Mouse (Mus musculus): ENCODE results near the gene Atn1. TPM values are rescaled to one million over a fixed set of nuclear protein-coding genes. Genes with fewer than 3 reads are reported as not detected.

Gene Atn1
- total RNA-seq, 2 experiments from 2014 or later, result 161 to 181 TPM

GRCm38 (mm10) chr6:124741842-124742241 is 14.5 kb downstream of the Atn1 start:
- no peak for DNase-seq (ENCODE audit: low spot score in 2 of 2)

DNA sequence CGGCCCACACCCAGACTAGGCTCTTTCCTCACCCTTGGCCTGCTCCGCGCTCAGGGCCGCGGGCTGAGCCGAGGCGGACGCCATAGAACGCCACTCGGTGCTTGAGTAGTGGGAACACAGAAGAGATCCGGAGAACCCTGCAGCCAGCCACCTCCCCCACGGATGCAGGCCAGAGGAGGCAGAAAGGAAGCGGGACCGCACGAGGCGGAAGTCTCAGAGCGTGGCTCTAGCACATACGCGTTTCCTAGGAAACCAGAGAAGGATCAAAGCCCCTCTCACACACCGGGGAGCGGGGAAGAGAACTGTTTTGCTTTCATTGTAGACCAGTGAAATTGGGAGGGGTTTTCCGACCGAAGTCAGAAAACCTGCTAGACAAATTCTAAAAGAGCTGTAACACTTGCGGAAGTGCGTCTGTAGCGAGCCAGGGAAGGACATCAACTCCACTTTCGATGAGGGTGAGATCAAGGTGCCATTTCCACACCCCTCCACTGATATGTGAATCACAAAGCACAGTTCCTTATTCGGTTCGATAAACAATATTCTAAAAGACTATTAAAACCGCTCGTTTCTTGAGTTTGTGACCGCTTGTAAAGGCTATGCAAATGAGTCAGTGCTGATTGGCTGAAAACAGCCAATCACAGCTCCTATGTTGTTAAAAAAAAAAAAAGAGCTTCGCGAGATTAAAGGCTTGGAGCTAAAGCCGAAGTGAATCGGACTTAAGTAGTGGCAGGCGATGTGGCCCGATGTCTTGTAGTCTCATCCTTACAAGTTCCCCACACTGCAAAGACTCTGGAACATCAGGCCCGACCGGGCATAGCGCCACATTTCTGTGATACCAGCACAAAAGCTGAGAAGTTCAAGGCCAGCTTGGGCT is 15.2 kb downstream of the Atn1 start, which contains the start of gene Grcc10:
Gene Grcc10 (minus strand): TSS at position 487 of the 874 bp plus-strand sequence.
- DNase-seq (ENCODE audit: low spot score in 2 of 2), result peak; percentile 87 to 91

GRCm38 (mm10) chr6:124740211-124740887 is 16.0 kb downstream of the Atn1 start:
- peak in 1 of 2 experiments; percentile 60 for DNase-seq (ENCODE audit: low spot score in 2 of 2)

DNA sequence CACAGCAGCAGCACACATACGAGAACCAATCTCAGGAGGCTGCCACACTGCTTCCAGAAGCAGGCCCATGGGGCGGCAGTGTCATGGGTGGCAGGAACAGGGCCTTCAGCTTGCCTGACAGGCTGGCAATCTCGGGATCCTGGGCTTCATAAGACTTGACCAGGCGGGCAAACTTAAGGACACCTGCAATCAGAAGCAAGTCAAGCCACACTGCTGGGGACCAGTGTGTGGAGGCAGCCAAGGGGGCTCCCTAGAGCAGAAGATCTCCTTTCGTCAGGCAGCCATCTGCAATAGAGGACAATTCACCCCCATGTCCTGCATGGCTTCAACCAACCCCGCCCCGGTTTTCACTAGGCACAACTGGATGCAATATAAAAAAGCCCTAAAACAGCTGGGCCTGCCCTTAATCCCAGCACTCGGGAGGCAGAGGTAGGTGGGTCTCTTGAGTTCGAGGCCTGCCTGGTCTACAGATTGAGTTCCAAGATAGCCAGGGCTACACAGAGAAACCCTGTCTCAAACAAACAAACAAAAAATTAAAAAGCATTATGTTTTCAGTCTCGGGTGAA is 17.0 kb downstream of the Atn1 start:
- DNase-seq (ENCODE audit: low spot score in 2 of 2), result no peak

DNA sequence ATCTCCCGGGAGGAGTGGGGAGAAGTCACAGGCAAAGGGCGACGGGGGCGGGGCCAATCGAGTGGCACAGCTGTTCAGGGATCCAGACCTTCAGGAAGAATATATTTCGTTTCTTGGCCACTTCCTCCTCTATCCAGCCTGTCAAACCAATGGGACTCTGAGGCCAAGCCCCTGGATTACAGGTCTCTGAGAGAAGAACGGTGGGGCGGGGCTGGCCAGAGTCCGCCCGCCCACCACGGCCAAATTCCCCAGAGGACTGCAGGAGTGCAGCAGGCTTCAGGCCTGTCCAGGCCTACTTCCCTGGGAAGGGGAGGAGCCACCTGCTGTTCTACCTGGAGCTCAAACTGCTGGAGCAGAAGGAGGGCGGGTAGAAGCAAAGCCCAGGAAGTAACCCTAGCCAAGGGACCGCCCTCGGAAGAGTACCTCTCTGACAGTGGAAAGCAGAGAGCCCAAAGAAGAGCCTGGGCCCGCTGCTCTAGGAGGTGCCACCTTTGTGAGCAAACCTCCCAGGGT is 17.8 kb downstream of the Atn1 start, which contains the start of gene Ptpn6:
Gene Ptpn6 (minus strand): TSS at position 204 of the 513 bp plus-strand sequence.
- no peak for DNase-seq (ENCODE audit: low spot score in 2 of 2)

DNA sequence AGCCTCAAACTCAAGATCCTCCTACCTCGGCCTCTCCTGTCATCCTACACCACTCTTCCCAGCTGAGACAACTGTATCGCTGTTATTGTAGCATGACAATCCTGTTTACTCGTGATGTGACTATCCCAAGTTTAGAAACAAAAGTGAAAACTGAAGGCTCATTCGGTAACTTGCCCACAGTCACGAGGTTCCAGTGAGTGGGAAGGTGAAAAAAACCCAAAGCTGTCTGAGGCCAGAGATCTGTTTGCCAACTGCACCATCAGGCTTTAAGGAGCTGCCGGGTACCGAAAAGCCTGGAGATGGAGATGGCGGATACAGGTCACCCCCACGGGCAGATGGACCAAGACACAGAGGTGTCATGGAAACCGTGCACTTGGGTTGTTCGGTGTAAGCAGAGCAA is 19.3 kb downstream of the Atn1 start:
- DNase-seq (ENCODE audit: low spot score in 2 of 2), result no peak

DNA sequence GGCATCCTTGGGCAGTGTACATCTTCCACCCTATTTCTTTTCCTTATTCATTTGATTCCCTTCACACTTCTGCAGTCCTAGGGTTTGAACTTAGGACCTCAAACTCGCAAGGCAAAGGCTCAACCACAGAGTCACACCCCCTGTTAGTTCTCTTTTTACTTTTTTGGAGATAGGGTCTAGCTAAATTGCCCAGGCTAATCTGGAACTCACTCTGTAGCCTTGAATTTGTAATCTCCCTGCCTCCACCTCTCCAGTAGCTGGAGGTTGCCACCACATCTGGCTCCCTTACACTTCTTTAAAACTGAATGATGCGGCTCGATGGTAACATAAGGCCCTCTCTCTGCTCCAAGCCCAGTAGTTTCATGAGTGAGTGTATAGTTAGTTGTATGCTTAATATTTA is 21.9 kb downstream of the Atn1 start:
- no peak for DNase-seq (ENCODE audit: low spot score in 2 of 2)

DNA sequence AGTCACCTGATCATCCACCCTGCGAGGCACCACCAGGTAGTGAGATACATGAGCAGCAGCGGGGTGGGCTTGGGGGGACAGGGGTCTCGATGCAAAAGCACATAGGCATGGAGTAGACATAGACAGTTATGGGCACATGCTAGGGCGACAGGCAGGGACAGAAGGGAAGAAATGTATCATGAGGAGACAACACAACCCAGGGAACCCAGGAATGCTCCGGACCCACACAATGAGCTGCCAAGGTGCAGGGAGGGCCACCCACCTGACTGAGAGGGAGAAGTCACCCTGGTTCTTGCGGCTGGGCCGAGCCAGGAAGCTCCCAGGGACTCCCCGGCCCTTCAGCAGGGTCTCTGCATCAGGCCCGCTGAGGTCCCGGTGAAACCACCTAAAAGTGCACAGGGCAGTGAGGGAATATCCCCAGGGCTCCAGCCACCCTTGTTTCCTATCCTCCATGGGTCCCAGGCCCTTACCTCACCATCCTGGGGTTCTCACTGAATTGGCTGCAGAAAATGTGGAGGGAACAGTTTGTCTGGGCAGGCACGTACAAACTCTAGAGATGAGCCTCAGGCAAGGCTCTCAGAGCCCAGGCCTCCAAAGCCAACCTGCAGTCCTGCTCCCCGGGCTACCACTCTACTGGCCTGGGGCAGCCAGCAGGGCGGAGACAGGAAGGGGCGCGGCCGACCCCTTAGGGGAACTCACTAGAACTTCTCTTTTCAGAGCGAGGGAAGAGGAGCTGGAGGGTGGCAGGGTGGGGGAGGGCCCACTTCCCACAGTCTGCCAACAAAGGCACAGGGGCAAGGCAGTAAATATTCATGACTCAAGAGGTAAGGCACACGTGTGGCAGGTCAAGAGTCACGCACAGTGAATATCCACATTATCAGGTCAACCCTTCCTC is 23.6 kb downstream of the Atn1 start:
- DNase-seq (ENCODE audit: low spot score in 2 of 2), result no peak

GRCm38 (mm10) chr6:124731038-124731437 is 25.3 kb downstream of the Atn1 start:
- no peak for DNase-seq (ENCODE audit: low spot score in 2 of 2)

GRCm38 (mm10) chr6:124729850-124730705 is 26.2 kb downstream of the Atn1 start:
- no peak for DNase-seq (ENCODE audit: low spot score in 2 of 2)

DNA sequence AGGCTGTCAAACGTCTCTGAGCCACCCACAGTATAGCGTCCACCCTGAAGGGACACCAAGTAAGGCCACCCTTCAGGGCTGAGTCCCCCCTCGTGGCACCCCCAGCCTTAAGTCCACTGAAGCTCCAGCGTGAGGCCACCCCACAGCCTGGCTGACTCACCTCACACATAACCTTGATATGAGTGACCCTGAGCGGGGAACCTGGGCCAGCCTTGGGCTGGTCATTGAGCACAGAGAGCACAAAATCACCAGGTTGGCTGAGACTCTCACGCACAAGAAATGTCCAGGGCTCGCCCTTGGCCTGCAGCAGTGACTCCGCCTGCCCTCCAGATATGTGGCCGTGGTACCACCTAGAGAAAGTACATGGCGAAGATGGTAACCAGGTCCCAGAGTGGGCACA is 27.7 kb downstream of the Atn1 start:
- no peak for DNase-seq (ENCODE audit: low spot score in 2 of 2)

GRCm38 (mm10) chr6:124724472-124724871 is 31.9 kb downstream of the Atn1 start:
- DNase-seq (ENCODE audit: low spot score in 2 of 2), result no peak

DNA sequence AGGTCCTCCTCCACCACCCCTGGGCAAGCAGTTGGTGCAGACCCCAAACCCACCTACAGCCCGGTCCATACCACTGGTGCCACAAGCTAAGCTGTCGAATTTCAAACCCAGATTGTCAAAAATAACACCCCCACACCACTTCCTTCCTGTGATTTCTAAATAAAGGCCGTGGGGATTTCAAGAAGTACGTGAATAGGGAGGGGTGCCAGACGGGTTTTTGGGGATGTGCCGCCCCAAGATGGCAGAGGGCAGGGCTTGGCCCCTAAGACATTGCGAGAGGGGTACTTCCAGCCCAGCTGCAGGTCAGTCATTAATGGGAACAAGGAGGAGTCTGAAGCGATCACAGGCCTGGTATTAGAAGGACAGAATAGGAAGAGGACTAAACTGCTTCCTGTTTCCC is 32.8 kb downstream of the Atn1 start:
- DNase-seq (ENCODE audit: low spot score in 2 of 2), result no peak

DNA sequence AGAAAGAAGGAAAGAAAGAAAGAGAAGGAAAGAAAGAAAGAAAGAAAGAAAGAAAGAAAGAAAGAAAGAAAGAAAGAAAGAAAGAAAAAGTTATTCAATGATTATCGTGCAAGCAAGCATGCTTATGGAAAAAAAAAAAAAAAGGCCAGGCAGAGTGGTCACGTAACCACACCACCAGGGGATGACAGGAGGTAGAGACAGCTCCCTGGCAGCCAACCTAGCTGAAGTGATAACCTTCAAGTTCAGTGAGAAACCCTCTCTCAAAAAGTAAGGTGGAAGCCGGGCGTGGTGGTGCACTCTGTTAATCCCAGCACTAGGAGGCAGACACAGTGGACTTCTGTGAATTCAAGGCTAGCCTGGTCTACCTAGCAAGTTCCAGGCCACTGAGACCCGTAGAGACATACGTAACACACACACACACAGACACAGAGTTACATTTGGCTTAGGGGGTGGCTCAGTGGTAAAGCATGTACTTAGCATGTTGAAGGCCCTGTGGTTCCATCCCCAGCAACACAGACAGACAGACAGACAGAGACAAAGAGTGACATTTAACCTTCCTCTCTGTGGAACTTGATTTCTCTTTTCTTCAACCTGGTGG is 33.3 kb downstream of the Atn1 start:
- DNase-seq (ENCODE audit: low spot score in 2 of 2), result no peak

- DNase-seq (ENCODE audit: low spot score in 2 of 2), result no peak
Measured at GRCm38 (mm10) chr6:124720904-124721303, 35.4 kb downstream of the Atn1 start.

DNA sequence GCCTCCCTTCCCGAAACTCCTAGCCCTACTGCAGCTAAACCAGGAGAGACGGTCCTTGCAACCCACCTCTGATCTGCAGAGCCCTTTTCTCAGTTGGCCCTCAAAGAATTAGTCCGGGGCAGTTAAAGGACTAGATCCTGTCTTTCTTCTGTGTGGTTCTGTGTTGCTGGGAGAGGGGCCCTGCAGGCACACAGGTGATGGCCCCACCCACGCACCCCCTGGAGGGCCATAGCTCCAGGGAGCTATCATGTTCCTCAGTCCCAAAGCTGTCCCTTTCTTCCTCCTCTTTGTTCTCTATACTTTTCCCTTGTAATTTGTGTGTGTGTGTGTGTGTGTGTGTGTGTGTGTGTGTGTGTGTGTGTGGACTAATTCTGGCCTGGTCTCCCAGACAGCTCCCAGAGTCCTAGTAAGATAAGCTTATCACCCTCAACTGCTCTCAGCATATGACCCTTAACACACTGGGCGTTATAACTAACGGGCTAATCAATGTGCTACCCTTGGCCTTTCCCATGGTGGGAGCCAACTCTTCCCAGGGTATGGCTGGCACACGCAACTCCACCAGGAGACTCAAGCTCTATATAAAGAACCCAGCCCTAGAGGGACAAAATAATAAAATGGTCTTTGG is 36.9 kb downstream of the Atn1 start:
- no peak for DNase-seq (ENCODE audit: low spot score in 2 of 2)

GRCm38 (mm10) chr6:124718703-124719102 is 37.6 kb downstream of the Atn1 start:
- no peak for DNase-seq (ENCODE audit: low spot score in 2 of 2)

- no peak for DNase-seq (ENCODE audit: low spot score in 2 of 2)
Measured at GRCm38 (mm10) chr6:124717968-124718367, 38.4 kb downstream of the Atn1 start.

All from layer of hippocampus, adult 18-20 months (tissue).